Mouse (Mus musculus) common myeloid progenitor, adult 5-6 weeks (primary cell): Measurements from ENCODE around the gene Srd5a1. TPM values are rescaled to one million over a fixed set of nuclear protein-coding genes. Genes with fewer than 3 reads are reported as not detected.
A peak's percentile ranks its signal among the peaks of the same experiment; 100 is the strongest.
"Not testable (repeated sequence)": the region's sequence is repeated elsewhere in the genome, so short reads cannot be mapped to it uniquely, and the experiment has no call there.

Source experiments
- ATAC-seq: replicated peaks from 2 replicates; pipeline ENCODE4 v1.8.0; 2016; ENCODE audit warnings: low read depth, mild to moderate bottlenecking, moderate TSS enrichment, inconsistent platforms; ENCODE audit not compliant: poor library complexity, severe bottlenecking
- total RNA-seq: library from RNA; stranded (forward); fragments of 200-1000, 187-1606 nt; gene quantifications from 2 replicates; pipeline ENCODE4 v1.2.3, GENCODE M21; 2017

Srd5a1 gene
- total RNA-seq, 1 experiment from 2014 or later, result 5.2 TPM

- ATAC-seq, result no peak
These were observed 19.3 kb upstream of the Srd5a1 start for GRCm38 (mm10) chr13:69630576-69630975.

- ATAC-seq, result no peak
These were observed 16.7 kb upstream of the Srd5a1 start for GRCm38 (mm10) chr13:69627941-69628340.

- no peak for ATAC-seq
These were observed 13.3 kb upstream of the Srd5a1 start for GRCm38 (mm10) chr13:69624510-69624909.

GRCm38 (mm10) chr13:69623843-69624242, 12.6 kb upstream of the Srd5a1 start:
- no peak for ATAC-seq

GRCm38 (mm10) chr13:69616716-69617115, 5.5 kb upstream of the Srd5a1 start:
- ATAC-seq, result no peak

- ATAC-seq, result no peak
These were observed 918 bp upstream of the Srd5a1 start for GRCm38 (mm10) chr13:69612175-69612544.

- peak; percentile 13 for ATAC-seq
These were observed 368 bp downstream of the Srd5a1 start for GRCm38 (mm10) chr13:69610751-69611397.

DNA sequence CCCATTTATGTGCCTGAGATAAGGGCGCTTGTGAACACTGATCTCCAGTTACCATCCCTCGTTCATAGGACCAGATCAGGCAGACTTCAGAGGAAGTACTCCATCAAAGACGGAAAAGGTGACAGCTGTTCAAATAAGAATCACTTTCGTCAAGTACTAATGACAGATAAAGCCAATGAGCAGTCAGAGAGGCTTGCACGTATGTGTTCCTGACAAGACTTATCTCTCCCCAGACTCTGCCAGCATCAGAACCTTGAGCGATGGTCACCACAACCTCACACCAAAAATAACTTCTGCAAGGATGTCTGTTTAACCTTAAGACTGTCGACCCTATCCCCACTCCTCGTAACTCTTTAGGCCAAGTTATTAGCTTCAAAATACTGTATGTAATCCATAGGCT, 2.5 kb downstream of the Srd5a1 start:
- no peak for ATAC-seq

DNA sequence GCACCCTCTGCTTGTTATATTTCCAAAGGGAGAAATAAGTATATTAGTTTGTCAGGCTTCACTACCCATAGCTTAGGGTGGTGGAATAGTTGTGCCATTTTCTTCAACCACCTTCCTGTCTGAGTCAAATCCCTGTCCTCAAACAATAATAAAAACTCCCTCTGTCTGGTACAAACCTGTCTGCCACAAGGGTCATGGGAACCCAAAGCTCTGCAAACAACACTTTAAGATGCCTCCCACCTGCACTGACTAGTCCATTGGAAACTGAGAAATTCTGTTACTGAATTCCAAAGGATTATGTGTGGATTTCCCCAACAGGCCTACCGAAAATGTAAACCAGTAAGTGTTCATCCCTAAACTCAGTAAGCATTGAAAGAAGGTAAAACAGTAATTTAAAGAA, 6.6 kb downstream of the Srd5a1 start:
- no peak for ATAC-seq

GRCm38 (mm10) chr13:69601321-69601720, 9.9 kb downstream of the Srd5a1 start:
- ATAC-seq, result no peak

- not testable (repeated sequence) for ATAC-seq
These were observed 10.4 kb downstream of the Srd5a1 start for GRCm38 (mm10) chr13:69600863-69601262.

- no peak for ATAC-seq
These were observed 12.4 kb downstream of the Srd5a1 start for GRCm38 (mm10) chr13:69598867-69599266.

DNA sequence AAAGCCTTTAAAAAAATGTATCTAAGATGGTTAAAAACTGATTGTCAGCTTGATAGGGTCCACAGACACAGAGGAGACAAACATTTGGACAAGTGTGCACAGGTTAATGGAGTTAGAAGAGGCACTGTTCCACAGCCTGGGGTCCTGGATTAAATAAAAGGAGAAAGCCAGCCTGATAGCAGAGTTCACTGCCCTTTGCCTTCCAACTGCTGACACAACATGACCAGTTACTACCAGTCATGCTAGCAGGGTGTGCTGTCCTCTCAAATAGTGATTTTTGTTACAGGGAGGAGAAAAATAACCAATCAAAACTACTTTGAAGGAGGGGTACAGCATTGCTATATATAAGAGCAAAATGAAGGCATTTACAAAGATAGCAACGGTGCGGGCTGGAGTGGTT, 14.7 kb downstream of the Srd5a1 start:
- ATAC-seq, result no peak

DNA sequence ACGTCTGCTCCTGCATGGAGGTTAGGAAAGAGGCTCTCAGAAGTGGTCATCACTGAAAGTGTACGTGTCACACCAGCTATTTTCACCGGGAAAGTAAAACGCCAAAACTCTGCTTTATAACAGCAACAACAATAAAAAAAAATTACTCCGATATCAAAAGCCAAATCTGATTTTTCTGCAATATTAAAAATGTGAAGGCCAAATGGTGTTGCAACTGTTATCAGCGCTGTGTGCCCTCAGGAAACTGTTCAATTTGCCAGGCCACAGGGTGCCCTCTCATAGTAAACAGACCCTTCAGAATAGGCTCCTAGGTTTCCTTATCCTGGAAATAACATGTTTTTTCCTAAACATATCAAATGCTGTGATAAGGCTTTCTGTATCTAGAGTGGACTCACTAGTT, 15.3 kb downstream of the Srd5a1 start:
- ATAC-seq, result no peak

DNA sequence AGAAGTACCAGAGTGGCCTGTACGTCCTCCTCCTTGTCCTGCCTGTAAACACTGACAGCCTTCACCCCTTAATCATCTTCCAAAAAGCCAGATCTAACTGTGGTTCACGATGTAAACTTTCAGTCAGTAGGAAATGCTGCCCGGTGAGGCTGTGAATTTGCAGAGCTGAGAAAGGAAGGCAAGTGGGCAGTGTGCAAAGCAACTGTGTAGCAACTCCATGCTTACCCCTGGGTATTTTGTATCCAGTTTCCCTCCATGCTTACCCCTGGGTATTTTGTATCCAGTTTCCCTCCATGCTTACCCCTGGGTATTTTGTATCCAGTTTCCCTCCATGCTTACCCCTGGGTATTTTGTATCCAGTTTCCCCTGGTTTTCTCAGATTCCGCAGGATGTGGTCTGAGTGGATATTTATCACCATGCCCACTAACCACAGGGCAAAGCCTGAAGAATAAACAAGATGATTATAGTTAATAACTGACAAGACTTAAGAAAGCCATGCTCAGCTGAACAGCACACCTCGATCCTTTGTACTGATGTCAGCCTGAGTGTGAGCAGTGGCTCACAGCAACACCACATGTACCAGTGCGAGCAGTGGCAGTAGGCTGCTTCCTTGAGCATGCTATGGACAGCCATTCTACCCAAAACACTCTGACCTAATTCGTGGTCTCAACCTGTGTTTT, 16.5 kb downstream of the Srd5a1 start:
- ATAC-seq, result peak; percentile 66

GRCm38 (mm10) chr13:69593453-69593852, 17.8 kb downstream of the Srd5a1 start:
- no peak for ATAC-seq

GRCm38 (mm10) chr13:69592226-69592625, 19.0 kb downstream of the Srd5a1 start:
- ATAC-seq, result no peak

GRCm38 (mm10) chr13:69591338-69591737, 19.9 kb downstream of the Srd5a1 start:
- no peak for ATAC-seq

DNA sequence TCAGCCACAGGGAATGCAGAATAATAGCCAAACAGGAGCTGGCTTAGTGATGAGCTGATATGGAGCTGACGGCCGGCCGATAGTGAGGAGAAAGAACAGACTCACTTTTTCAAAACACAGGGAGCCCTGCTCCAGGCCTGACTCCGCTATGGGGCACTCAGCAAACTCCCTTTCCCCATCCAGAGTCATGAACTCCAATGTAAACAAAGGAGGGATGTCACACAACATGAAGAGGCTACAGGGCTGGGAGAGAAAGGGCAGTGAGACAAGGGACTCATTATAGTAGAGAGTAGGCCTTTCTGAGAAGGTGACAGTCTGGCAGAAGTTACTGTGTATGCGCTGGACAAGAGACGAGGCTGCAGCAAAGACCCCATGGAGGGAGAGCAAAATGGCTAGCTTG, 23.0 kb downstream of the Srd5a1 start:
- ATAC-seq, result no peak

- ATAC-seq, result no peak
These were observed 23.4 kb downstream of the Srd5a1 start for GRCm38 (mm10) chr13:69587849-69588248.

- ATAC-seq, result no peak
These were observed 24.9 kb downstream of the Srd5a1 start for GRCm38 (mm10) chr13:69586337-69586736.

DNA sequence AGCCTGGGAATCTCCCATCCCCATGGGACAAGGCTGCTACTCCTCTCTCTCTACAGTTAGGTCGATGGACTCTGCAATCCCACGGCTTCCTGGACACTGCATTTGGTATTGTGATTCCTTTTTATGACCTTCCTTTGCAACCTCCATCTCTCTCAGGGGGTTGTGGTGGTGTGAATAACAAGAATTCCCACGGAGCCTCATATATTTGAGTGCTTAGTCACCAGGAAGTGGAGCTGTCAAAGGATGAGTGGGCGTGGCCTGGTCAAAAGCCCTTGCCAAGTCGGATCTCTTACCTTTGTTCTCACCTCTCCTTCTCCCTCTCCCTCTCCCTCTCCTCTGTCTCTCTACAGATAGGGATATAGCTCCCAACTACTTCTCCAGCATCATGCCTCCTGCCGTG, 25.4 kb downstream of the Srd5a1 start:
- ATAC-seq, result no peak
